Mouse (Mus musculus): ENCODE results near the gene Vmn2r56.

DNA sequence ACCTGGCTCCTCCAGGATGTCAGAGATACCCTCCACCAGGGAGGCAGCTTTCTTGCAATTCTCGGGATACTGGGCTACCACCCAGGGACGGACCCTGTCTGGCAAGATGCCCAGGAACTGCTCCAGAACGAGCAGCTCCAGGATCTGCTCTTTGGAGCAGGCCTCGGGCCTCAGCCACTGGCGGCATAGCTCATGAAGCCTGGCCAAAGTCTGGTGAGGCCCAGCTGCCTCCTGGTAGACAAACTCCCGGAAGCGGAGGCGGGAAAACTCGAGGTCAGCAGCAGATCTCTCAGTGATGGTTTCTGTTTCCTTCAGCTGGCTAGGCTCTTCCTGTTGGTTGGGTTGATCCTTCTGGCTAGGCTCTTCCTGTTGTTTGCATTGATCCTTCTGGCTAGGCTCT, 39.3 kb upstream of the Vmn2r56 start:
- TF ChIP-seq CTCF (IDR thresholded peaks at IDR 0.05; ENCODE audit: low read depth), result no peak
- no peak for TF ChIP-seq EP300 (IDR thresholded peaks at IDR 0.05; ENCODE audit: low read depth)
